Mouse (Mus musculus) CH12.LX (cell line): ENCODE measurements around the gene Uggt1. TPM values are rescaled to one million over a fixed set of nuclear protein-coding genes. Genes with fewer than 3 reads are reported as not detected.

ENCODE experiments used
- DNase-seq: peaks from one replicate; pipeline ENCODE4 v3.0.0-alpha.2; 2013; ENCODE audit errors: extremely low read depth
- H3K27ac ChIP-seq: 2 replicates; pipeline ENCODE4 v1.5.1; 2012; ENCODE audit warnings: low read depth, mild to moderate bottlenecking, control low read depth, moderate library complexity; ENCODE audit not compliant: insufficient read depth
- H3K27me3 ChIP-seq: replicated peaks from 2 replicates; pipeline ENCODE3; 2012; ENCODE audit warnings: inconsistent platforms
- H3K36me3 ChIP-seq, 2 experiments: replicated peaks in 1 of 2; 2 replicates each; pipeline versions ENCODE3 to v1.6.1; 2012; ENCODE audit warnings: inconsistent platforms in 1 of 2, low read length in 1 of 2, mild to moderate bottlenecking in 1 of 2, mixed read lengths in 1 of 2, moderate library complexity in 1 of 2; ENCODE audit not compliant: control insufficient read depth in 1 of 2, insufficient read depth in 1 of 2
- H3K4me1 ChIP-seq, 2 experiments: 2 replicates each; pipeline ENCODE4 v1.6.1; 2012; ENCODE audit warnings: inconsistent platforms in 1 of 2, moderate library complexity in 1 of 2; ENCODE audit not compliant: insufficient read depth in 2 of 2, control insufficient read depth in 1 of 2
- H3K4me2 ChIP-seq: 2 replicates; pipeline ENCODE4 v1.6.1; 2012; ENCODE audit warnings: low read depth, mild to moderate bottlenecking, control low read depth; ENCODE audit not compliant: poor library complexity, insufficient read depth, severe bottlenecking
- H3K4me3 ChIP-seq, 3 experiments: fragments of 150-350 bp in 1 of 3; sonication (generic) in 1 of 3; replicated peaks in 1 of 3; 2 replicates each; pipeline versions ENCODE3 to v1.5.1; 2011 to 2012; ENCODE audit warnings: low read depth in 2 of 3, low read length in 2 of 3, mild to moderate bottlenecking in 2 of 3, moderate library complexity in 2 of 3, control low read depth in 1 of 3, improper control_type of control experiment in 1 of 3, inconsistent platforms in 1 of 3, mixed read lengths in 1 of 3; ENCODE audit not compliant: poor library complexity in 1 of 3
- H3K79me2 ChIP-seq: replicated peaks from 2 replicates; pipeline ENCODE4 v1.6.1; 2012; ENCODE audit warnings: mild to moderate bottlenecking, moderate library complexity; ENCODE audit not compliant: control insufficient read depth, poor library complexity, insufficient read depth, severe bottlenecking; ENCODE audit errors: extremely low read depth
- H3K9ac ChIP-seq: 2 replicates; pipeline ENCODE4 v1.6.1; 2012; ENCODE audit warnings: low read depth, mild to moderate bottlenecking, control low read depth, moderate library complexity; ENCODE audit not compliant: insufficient read depth
- H3K9me3 ChIP-seq: replicated peaks from 2 replicates; pipeline ENCODE3; 2012; ENCODE audit warnings: low read length, inconsistent platforms, mixed read lengths
- CHD2 ChIP-seq: IDR thresholded peaks from 2 replicates; pipeline ENCODE4 v1.6.1; 2011; ENCODE audit warnings: low read length, improper control_type of control experiment
- E2F4 ChIP-seq: IDR thresholded peaks from 2 replicates; pipeline ENCODE4 v1.6.1; 2011; ENCODE audit warnings: low read depth, low read length, improper control_type of control experiment; ENCODE audit not compliant: insufficient replicate concordance
- EP300 ChIP-seq: IDR thresholded peaks from 2 replicates; pipeline ENCODE4 v1.6.1; 2011; ENCODE audit warnings: low read length, improper control_type of control experiment
- ETS1 ChIP-seq: conservative IDR thresholded peaks from 2 replicates; pipeline ENCODE4 v1.6.1; 2012; ENCODE audit warnings: low read depth, mild to moderate bottlenecking, inconsistent platforms, low read length, improper control_type of control experiment, moderate library complexity
- GABPA ChIP-seq: IDR thresholded peaks from 2 replicates; pipeline ENCODE4 v1.6.1; 2012; ENCODE audit warnings: low read depth, low read length, improper control_type of control experiment, inconsistent platforms; ENCODE audit not compliant: insufficient replicate concordance
- IRF4 ChIP-seq: IDR thresholded peaks from 2 replicates; pipeline ENCODE4 v1.6.1; 2014; ENCODE audit warnings: low read depth, mild to moderate bottlenecking, inconsistent platforms, low read length, improper control_type of control experiment
- JUN ChIP-seq: IDR thresholded peaks from 2 replicates; pipeline ENCODE4 v1.6.1; 2011; ENCODE audit warnings: low read depth, mild to moderate bottlenecking, low read length, improper control_type of control experiment, moderate library complexity; ENCODE audit not compliant: insufficient read depth
- MAFK ChIP-seq: IDR thresholded peaks from 2 replicates; pipeline ENCODE4 v1.6.1; 2011; ENCODE audit warnings: low read length, improper control_type of control experiment; ENCODE audit not compliant: insufficient replicate concordance
- MAX ChIP-seq: IDR thresholded peaks from 2 replicates; pipeline ENCODE4 v1.6.1; 2011; ENCODE audit warnings: low read length, improper control_type of control experiment
- MAZ ChIP-seq: IDR thresholded peaks from 2 replicates; pipeline ENCODE4 v1.6.1; 2012; ENCODE audit warnings: low read depth, mild to moderate bottlenecking, inconsistent platforms, low read length, improper control_type of control experiment, moderate library complexity
- MEF2A ChIP-seq: IDR thresholded peaks from 2 replicates; pipeline ENCODE4 v1.6.1; 2014; ENCODE audit warnings: low read depth, mild to moderate bottlenecking, inconsistent platforms, low read length, improper control_type of control experiment, borderline replicate concordance
- MXI1 ChIP-seq: IDR thresholded peaks from 2 replicates; pipeline ENCODE4 v1.6.1; 2011; ENCODE audit warnings: mild to moderate bottlenecking, low read depth, low read length, improper control_type of control experiment
- PAX5 ChIP-seq: IDR thresholded peaks from 2 replicates; pipeline ENCODE4 v1.6.1; 2012; ENCODE audit warnings: low read length, inconsistent platforms, mixed read lengths
- POLR2AphosphoS2 ChIP-seq: IDR thresholded peaks from 2 replicates; pipeline ENCODE4 v1.6.1; 2011; ENCODE audit warnings: low read depth, low read length, improper control_type of control experiment
- SIN3A ChIP-seq: IDR thresholded peaks from 2 replicates; pipeline ENCODE4 v1.6.1; 2012; ENCODE audit warnings: low read length, improper control_type of control experiment, inconsistent platforms
- SMC3 ChIP-seq: IDR thresholded peaks from 2 replicates; pipeline ENCODE4 v1.6.1; 2011; ENCODE audit warnings: low read depth, low read length, improper control_type of control experiment
- TBP ChIP-seq: conservative IDR thresholded peaks from 2 replicates; pipeline ENCODE4 v1.6.1; 2011; ENCODE audit warnings: low read depth, low read length, improper control_type of control experiment
- TCF12 ChIP-seq: IDR thresholded peaks from 2 replicates; pipeline ENCODE4 v1.6.1; 2014; ENCODE audit warnings: low read depth, mild to moderate bottlenecking, inconsistent platforms, low read length, improper control_type of control experiment
- UBTF ChIP-seq: IDR thresholded peaks from 2 replicates; pipeline ENCODE4 v1.6.1; 2012; ENCODE audit warnings: low read depth, mild to moderate bottlenecking, inconsistent platforms, low read length, improper control_type of control experiment, moderate library complexity
- USF1 ChIP-seq: IDR thresholded peaks from 2 replicates; pipeline ENCODE4 v1.6.1; 2014; ENCODE audit warnings: low read depth, mild to moderate bottlenecking, inconsistent platforms, low read length, improper control_type of control experiment
- ZKSCAN1 ChIP-seq: IDR thresholded peaks from 2 replicates; pipeline ENCODE4 v1.6.1; 2012; ENCODE audit warnings: low read depth, inconsistent platforms, low read length, improper control_type of control experiment, borderline replicate concordance
- ZNF384 ChIP-seq: IDR thresholded peaks from 2 replicates; pipeline ENCODE4 v1.6.1; 2012; ENCODE audit warnings: low read depth, low read length, improper control_type of control experiment, inconsistent platforms
- dilution Hi-C: fragments of 300-500 bp; cut with MboI; formaldehyde crosslinking; loops from 2 replicates; pipeline ENCODE4 v1.14.3; 2020; ENCODE audit warnings: low sequenced_read_pairs; ENCODE audit not compliant: extremely low pct_unique_long_range_greater_than_20kb, extremely low pct_ligation_motif_present
- in situ Hi-C: fragments of 300-500 bp; cut with MboI; formaldehyde crosslinking; loops from 3 replicates; pipeline ENCODE4 v1.14.3; 2019; ENCODE audit warnings: low sequenced_read_pairs, low pct_ligation_motif_present, low pct_unique_long_range_greater_than_20kb, mixed read lengths
- polyA plus RNA-seq: library from polyadenylated mRNA; unstranded; fragments of >175 nt; gene quantifications from 2 replicates; pipeline ENCODE4 v1.2.1, GENCODE M21; 2012; ENCODE audit warnings: low read depth; ENCODE audit not compliant: insufficient read length
- total RNA-seq, 2 experiments: library from RNA; depleted of rRNA; stranded (reverse); fragments of 300-350 nt in 1 of 2; fragments of >200 nt in 1 of 2; gene quantifications; 2 replicates each; pipeline ENCODE4 v1.2.3; 2012 to 2014

The Uggt1 gene
- total and polyA plus RNA-seq, 3 experiments: 35.3 to 41.2 (median 39.5) TPM

- in situ Hi-C loops: no loop called here
- Histone ChIP-seq H3K4me1 (peaks cover 0 to 6% of the 10 kb centered on the region in 2 experiments; a peak in 2 of 4 replicates), H3K4me2 (no peak overlapping the region), H3K27ac (no peak overlapping the region), H3K79me2 (no peaks in the 10 kb centered on the region), H3K36me3 (peaks cover 2% of the 10 kb centered on the region in 2 experiments), H3K9me3 (peaks cover 7% of the 10 kb centered on the region), H3K9ac (no peak overlapping the region), H3K4me3 (no peak overlapping the region), H3K27me3 (no peaks in the 10 kb centered on the region)
- TF ChIP-seq IRF4 (no peak), TCF12 (no peak), E2F4 (no peak), CHD2 (no peak), USF1 (no peak)
- DNase-seq: no peak
- dilution Hi-C loops: no loop called here
These were observed 123.3 kb downstream of the Uggt1 start for GRCm38 (mm10) chr1:36121172-36121571.

DNA sequence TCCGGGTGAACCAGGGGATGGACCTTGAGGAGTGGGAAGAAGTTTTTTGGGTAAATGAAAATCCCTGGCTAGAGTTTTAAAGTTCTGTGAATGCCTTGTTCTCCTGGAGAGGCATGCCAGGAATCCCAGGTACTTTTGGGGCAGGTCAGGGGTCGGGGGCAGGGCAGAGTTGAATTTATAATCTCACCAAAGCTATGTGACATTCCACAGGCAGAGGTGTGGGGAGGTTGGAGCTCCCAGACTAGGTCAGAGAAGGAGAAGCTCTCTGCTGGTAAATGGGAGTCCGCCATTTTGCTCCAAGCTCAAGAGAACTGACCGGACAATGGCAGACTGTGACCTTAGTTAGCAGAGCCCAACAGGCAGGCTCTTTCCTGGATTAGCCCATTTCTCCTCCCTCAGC, 125.1 kb downstream of the Uggt1 start:
- H3K9ac ChIP-seq: no peak overlapping the region
- TF ChIP-seq GABPA (no peak), MAFK (no peak), ETS1 (no peak), EP300 (no peak), ZNF384 (no peak), MEF2A (no peak), SMC3 (no peak), JUN (no peak), SIN3A (no peak), UBTF (no peak), TCF12 (no peak), ZKSCAN1 (no peak), MXI1 (no peak), PAX5 (no peak), MAZ (no peak), POLR2AphosphoS2 (no peak), TBP (no peak), E2F4 (no peak), MAX (no peak)
- TF ChIP-seq, all 38 proteins: peak for 0
- Histone ChIP-seq H3K4me1 (peaks cover 1 to 4% of the 10 kb centered on the region in 2 experiments), H3K27ac (no peak overlapping the region), H3K36me3 (peaks cover 2% of the 10 kb centered on the region in 2 experiments), H3K9me3 (peaks cover 4% of the 10 kb centered on the region), H3K4me3 (no peak overlapping the region), H3K79me2 (no peaks in the 10 kb centered on the region), H3K4me2 (no peak overlapping the region), H3K27me3 (no peaks in the 10 kb centered on the region)
- dilution Hi-C loops (no loop called here), in situ Hi-C loops (no loop called here)
- DNase-seq: no peak
